29 mouse cellular contexts compared by ENCODE assay signal in the genomic region with DNA sequence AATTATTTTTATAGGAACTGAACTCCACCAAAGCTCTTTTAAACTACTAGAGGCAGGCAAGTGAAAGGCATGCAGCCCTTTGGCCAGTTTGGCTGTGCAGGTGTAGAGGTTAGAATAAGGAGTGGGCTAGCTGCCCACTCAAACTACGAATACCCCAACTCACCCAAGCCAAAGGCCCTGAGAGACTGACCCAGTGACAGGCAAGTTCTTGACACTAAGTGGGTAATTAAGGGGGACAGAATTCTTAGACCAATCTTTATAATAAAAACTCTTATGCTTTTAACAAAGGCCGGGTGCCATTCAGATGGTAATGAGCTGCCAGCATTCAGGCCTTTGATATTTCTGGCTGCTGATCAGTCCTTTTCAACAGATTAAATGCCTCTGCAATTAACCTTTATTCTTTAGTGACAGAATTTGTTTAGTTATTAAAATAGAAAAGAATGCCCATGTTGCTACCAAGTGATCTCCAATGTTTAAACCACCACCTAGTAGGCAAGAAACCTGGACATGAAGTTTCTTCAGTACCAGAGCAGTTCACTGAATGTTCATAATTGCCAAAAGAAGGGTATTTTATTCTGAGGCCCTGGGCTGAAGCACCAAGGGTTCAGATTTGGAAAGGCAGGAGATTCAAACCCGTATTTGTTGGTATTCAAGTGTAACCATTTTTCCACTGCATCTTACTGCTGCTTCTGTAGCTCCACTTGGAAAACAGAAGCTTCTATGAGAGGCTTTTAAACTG.
DNase-seq lines count a peak whose midpoint lies in the region; ATAC-seq and TF ChIP-seq lines count a peak whose summit lies in the region.
"Had no signal": no experiment of that assay in that cellular context is flagged by ENCODE, and none has a peak within 500 bp of the region (broad histone marks: within the 10 kb centered on the region; RNA-seq: fewer than 3 reads in every experiment).

No protein-coding gene starts in this region.

- H3K36me3 ChIP-seq in kidney, adult 2 months (ENCODE audit: control insufficient read depth, insufficient read depth, low read length) = no peaks in the 10 kb centered on the region
- no peaks in the 10 kb centered on the region for H3K36me3 ChIP-seq in kidney, embryonic 14.5 days (ENCODE audit: control insufficient read depth, insufficient read depth, low read length)
- no peaks in the 10 kb centered on the region for H3K36me3 ChIP-seq in forebrain, embryonic 12.5 days (replicated peaks)
- no peaks in the 10 kb centered on the region for H3K36me3 ChIP-seq in forebrain, postnatal 0 days (ENCODE audit: insufficient read depth)
- H3K36me3 ChIP-seq: embryonic facial prominence, embryonic 10.5 days; embryonic facial prominence, embryonic 15.5 days; G1E; heart, embryonic 12.5 days; hindbrain, embryonic 13.5 days; kidney, embryonic 15.5 days; limb, embryonic 13.5 days; lung, embryonic 15.5 days; midbrain, embryonic 10.5 days; neural tube, embryonic 12.5 days had no signal

- H3K4me2 ChIP-seq in kidney, embryonic 14.5 days (replicated peaks; ENCODE audit: low read depth, low read length) = no peak overlapping the region
- H3K4me2 ChIP-seq in forebrain, embryonic 12.5 days = no peak overlapping the region
- H3K4me2 ChIP-seq in forebrain, postnatal 0 days (ENCODE audit: low read depth) = no peak overlapping the region
- H3K4me2 ChIP-seq: embryonic facial prominence, embryonic 15.5 days; heart, embryonic 12.5 days; hindbrain, embryonic 13.5 days; kidney, embryonic 15.5 days; limb, embryonic 13.5 days; liver, embryonic 11.5 days; lung, embryonic 15.5 days; neural tube, embryonic 12.5 days had no signal

- WGBS in kidney, adult 2 months = 77% methylated on average over 3 of the region's 3 CpGs
- WGBS in kidney, embryonic 14.5 days = 89% methylated on average over 3 of the region's 3 CpGs
- 40% methylated on average over 3 of the region's 3 CpGs for WGBS in forebrain, embryonic 12.5 days
- 21% methylated on average over 3 of the region's 3 CpGs for WGBS in forebrain, postnatal 0 days

- H3K4me1 ChIP-seq in kidney, adult 2 months (ENCODE audit: control insufficient read depth, insufficient read depth, low read length) = no peaks in the 10 kb centered on the region
- no peaks in the 10 kb centered on the region for H3K4me1 ChIP-seq in kidney, embryonic 14.5 days (ENCODE audit: control insufficient read depth, insufficient read depth, low read length)
- H3K4me1 ChIP-seq in forebrain, embryonic 12.5 days = no peaks in the 10 kb centered on the region
- no peaks in the 10 kb centered on the region for H3K4me1 ChIP-seq in forebrain, postnatal 0 days (ENCODE audit: insufficient read depth)
- H3K4me1 ChIP-seq: embryonic facial prominence, embryonic 10.5 days; embryonic facial prominence, embryonic 15.5 days; heart, embryonic 12.5 days; hindbrain, embryonic 13.5 days; kidney, embryonic 15.5 days; limb, embryonic 13.5 days; lung, embryonic 15.5 days; neural tube, embryonic 12.5 days had no signal

- DNase-seq in kidney, adult 2 months = peak; percentile 49
- DNase-seq in Muller cell, postnatal 12 days (ENCODE audit: inconsistent ontology term) = peak; percentile 58
- DNase-seq in forebrain, postnatal 0 days = peak; percentile 0
- DNase-seq in left cerebral cortex, adult 2 months (ENCODE audit: extremely low spot score in 1 of 2, low spot score in 2 of 2) = no peak
- DNase-seq in gastrocnemius, adult 8-10 months (ENCODE audit: low spot score in 2 of 2) = no peak
- DNase-seq: adrenal gland, postnatal 14 days; cerebellum, adult 11-12 months; cerebellum, postnatal 10 days; heart, adult 2 months; heart, postnatal 4 days; kidney, postnatal 25 days; thymus, adult 2 months; thymus, postnatal 36 days had no signal

- no peak for TF ChIP-seq POLR2A in kidney, adult 2 months (IDR thresholded peaks at IDR 0.05; ENCODE audit: low read depth, low read length)

- no peaks in the 10 kb centered on the region for H3K27me3 ChIP-seq in kidney, adult 2 months (replicated peaks; ENCODE audit: control insufficient read depth, insufficient read depth, low read length)
- H3K27me3 ChIP-seq in kidney, embryonic 14.5 days (ENCODE audit: control insufficient read depth, insufficient read depth, low read length) = no peaks in the 10 kb centered on the region
- peaks cover 5% of the 10 kb centered on the region; the same call in 1 of the 2 replicates for H3K27me3 ChIP-seq in forebrain, embryonic 12.5 days
- H3K27me3 ChIP-seq in forebrain, postnatal 0 days (ENCODE audit: insufficient read depth, low read length) = no peaks in the 10 kb centered on the region
- H3K27me3 ChIP-seq: embryonic facial prominence, embryonic 15.5 days; heart, embryonic 12.5 days; hindbrain, embryonic 13.5 days; kidney, embryonic 15.5 days; limb, embryonic 13.5 days; lung, embryonic 15.5 days; neural tube, embryonic 12.5 days had no signal

- H3K4me3 ChIP-seq in kidney, adult 2 months (ENCODE audit: insufficient read depth, low read depth, low read length) = no peak overlapping the region
- no peak overlapping the region for H3K4me3 ChIP-seq in kidney, embryonic 14.5 days (ENCODE audit: low read length)
- no peak overlapping the region for H3K4me3 ChIP-seq in forebrain, embryonic 12.5 days (replicated peaks)
- H3K4me3 ChIP-seq in forebrain, postnatal 0 days (ENCODE audit: low read depth, low read length) = no peak overlapping the region
- H3K4me3 ChIP-seq in left cerebral cortex, adult 2 months = no peak overlapping the region
- H3K4me3 ChIP-seq: embryonic facial prominence, embryonic 10.5 days; embryonic facial prominence, embryonic 15.5 days; heart, adult 2 months; heart, embryonic 12.5 days; hindbrain, embryonic 13.5 days; kidney, embryonic 15.5 days; limb, embryonic 13.5 days; lung, embryonic 15.5 days; midbrain, embryonic 10.5 days; myocyte; neural tube, embryonic 12.5 days had no signal

- intact Hi-C loops in left cerebral cortex, adult 2 months (cut with DNase I) = no loop called here

- no peak for TF ChIP-seq CTCF in kidney, adult 2 months (conservative IDR thresholded peaks at IDR 0.05; ENCODE audit: insufficient read depth, insufficient read length, low read depth, low read length)
- no peak for TF ChIP-seq CTCF in forebrain, postnatal 0 days (IDR thresholded peaks at IDR 0.05; ENCODE audit: low read depth)
- no peak for TF ChIP-seq CTCF in left cerebral cortex, adult 2 months (IDR thresholded peaks at IDR 0.05)

- H3K9ac ChIP-seq in kidney, embryonic 14.5 days (ENCODE audit: low read depth, low read length) = no peak overlapping the region
- H3K9ac ChIP-seq in forebrain, embryonic 12.5 days = no peak overlapping the region
- no peak overlapping the region for H3K9ac ChIP-seq in forebrain, postnatal 0 days
- H3K9ac ChIP-seq: embryonic facial prominence, embryonic 15.5 days; heart, embryonic 12.5 days; hindbrain, embryonic 13.5 days; kidney, embryonic 15.5 days; limb, embryonic 13.5 days; lung, embryonic 15.5 days; neural tube, embryonic 12.5 days had no signal

- no peak for ATAC-seq in kidney, embryonic 14.5 days (ENCODE audit: low FRiP score, low TSS enrichment)
- peak; percentile 79 for ATAC-seq in forebrain, embryonic 12.5 days (ENCODE audit: low FRiP score)
- peak; percentile 14; the same call in 1 of the 2 replicates for ATAC-seq in forebrain, postnatal 0 days
- ATAC-seq: intestine, postnatal 0 days; Patski had no signal

- no peak overlapping the region for H3K27ac ChIP-seq in kidney, adult 2 months (ENCODE audit: insufficient read depth, low read depth, low read length)
- no peak overlapping the region for H3K27ac ChIP-seq in kidney, embryonic 14.5 days (ENCODE audit: low read depth, low read length)
- no peak overlapping the region for H3K27ac ChIP-seq in forebrain, embryonic 12.5 days
- H3K27ac ChIP-seq in forebrain, postnatal 0 days (ENCODE audit: low read depth, low read length) = no peak overlapping the region
- no peak overlapping the region for H3K27ac ChIP-seq in left cerebral cortex, adult 2 months
- H3K27ac ChIP-seq: embryonic facial prominence, embryonic 10.5 days; embryonic facial prominence, embryonic 15.5 days; heart, adult 2 months; hindbrain, embryonic 13.5 days; kidney, embryonic 15.5 days; limb, embryonic 13.5 days; lung, embryonic 15.5 days; midbrain, embryonic 10.5 days; neural tube, embryonic 12.5 days had no signal

- no peaks in the 10 kb centered on the region for H3K9me3 ChIP-seq in kidney, embryonic 14.5 days (ENCODE audit: control insufficient read depth, low read length)
- H3K9me3 ChIP-seq in forebrain, embryonic 12.5 days = no peaks in the 10 kb centered on the region
- H3K9me3 ChIP-seq in forebrain, postnatal 0 days (ENCODE audit: low read length) = no peaks in the 10 kb centered on the region
- H3K9me3 ChIP-seq: embryonic facial prominence, embryonic 10.5 days; embryonic facial prominence, embryonic 15.5 days; G1E; heart, embryonic 12.5 days; hindbrain, embryonic 13.5 days; kidney, embryonic 15.5 days; limb, embryonic 13.5 days; lung, embryonic 15.5 days; midbrain, embryonic 10.5 days; neural tube, embryonic 12.5 days had no signal

Comparison
In these comparisons a context has a peak if more than half of its experiments do, and no peak if none do; other contexts are left out.
1. DNase-seq: peak in kidney, adult 2 months (single experiment), Muller cell, postnatal 12 days (single experiment) and forebrain, postnatal 0 days (single experiment); none in left cerebral cortex, adult 2 months (0 of 2) and gastrocnemius, adult 8-10 months (0 of 2).